Mouse (Mus musculus) liver, embryonic 14.5 days (tissue): ENCODE measurements around the gene Bcas3.

ENCODE experiments used
- CTCF ChIP-seq: IDR thresholded peaks from 2 replicates; pipeline ENCODE4 v1.5.1; 2016; ENCODE audit warnings: antibody characterized with exemption, low read depth, control low read depth
- EP300 ChIP-seq: IDR thresholded peaks from 2 replicates; pipeline ENCODE4 v1.6.1; 2016; ENCODE audit warnings: antibody characterized with exemption, low read depth

- TF ChIP-seq CTCF (no peak), EP300 (no peak)
These were observed 170.7 kb downstream of the Bcas3 start for GRCm38 (mm10) chr11:85523646-85524045.
